Mouse (Mus musculus) olfactory bulb, adult 2 months (tissue): ENCODE data around the gene Zmat5.

Experiments
- CTCF ChIP-seq: fragments of 200-500 bp; IDR thresholded peaks from 2 replicates; pipeline ENCODE4 v1.5.1; 2012; ENCODE audit warnings: low read depth, mild to moderate bottlenecking, low read length, moderate library complexity; ENCODE audit not compliant: insufficient read depth
- POLR2A ChIP-seq: fragments of 200-500 bp; IDR thresholded peaks from 2 replicates; pipeline ENCODE4 v1.6.1; 2012; ENCODE audit warnings: mild to moderate bottlenecking, low read depth, low read length, moderate library complexity; ENCODE audit not compliant: insufficient read depth

GRCm38 (mm10) chr11:4744691-4745090 is 40.2 kb downstream of the Zmat5 start:
- no peak for TF ChIP-seq POLR2A
- no peak for TF ChIP-seq CTCF
